Mouse (Mus musculus): ENCODE data around the gene Tmem132a.

The Tmem132a gene

DNA sequence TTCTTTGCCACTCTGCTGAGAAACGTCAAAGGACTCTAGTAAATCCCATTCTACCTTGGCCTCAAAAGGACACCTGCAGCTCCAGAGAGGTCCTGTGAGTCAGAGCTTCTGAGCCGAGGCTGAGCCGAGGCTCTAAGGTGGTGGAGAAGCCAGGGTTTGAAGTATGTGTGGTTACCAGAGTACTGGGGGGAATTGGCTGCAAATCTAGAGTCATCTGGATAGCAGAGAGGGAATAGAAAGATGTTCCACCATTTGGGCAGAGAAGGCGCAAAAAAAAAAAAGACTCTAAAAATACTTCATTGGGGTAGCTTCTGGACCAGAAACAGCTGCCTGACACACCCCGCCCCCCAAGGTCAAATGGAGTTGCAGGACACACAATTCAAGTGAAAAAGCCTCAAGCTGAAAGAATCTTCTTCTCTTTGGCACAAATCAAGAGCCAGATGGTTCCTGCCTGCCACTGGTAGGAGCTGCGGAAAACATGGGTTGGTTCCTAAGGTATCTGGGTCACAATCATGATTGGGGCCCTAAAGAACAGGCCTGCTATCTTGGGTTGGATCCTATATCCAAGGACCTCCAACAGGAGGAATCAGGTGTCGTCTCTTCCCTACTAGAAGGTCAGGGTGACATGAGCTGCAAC lies 8.6 kb upstream of the Tmem132a start:
- peak in 1 of 2 experiments; percentile 48 for DNase-seq (ENCODE audit: low spot score in 2 of 2)

DNA sequence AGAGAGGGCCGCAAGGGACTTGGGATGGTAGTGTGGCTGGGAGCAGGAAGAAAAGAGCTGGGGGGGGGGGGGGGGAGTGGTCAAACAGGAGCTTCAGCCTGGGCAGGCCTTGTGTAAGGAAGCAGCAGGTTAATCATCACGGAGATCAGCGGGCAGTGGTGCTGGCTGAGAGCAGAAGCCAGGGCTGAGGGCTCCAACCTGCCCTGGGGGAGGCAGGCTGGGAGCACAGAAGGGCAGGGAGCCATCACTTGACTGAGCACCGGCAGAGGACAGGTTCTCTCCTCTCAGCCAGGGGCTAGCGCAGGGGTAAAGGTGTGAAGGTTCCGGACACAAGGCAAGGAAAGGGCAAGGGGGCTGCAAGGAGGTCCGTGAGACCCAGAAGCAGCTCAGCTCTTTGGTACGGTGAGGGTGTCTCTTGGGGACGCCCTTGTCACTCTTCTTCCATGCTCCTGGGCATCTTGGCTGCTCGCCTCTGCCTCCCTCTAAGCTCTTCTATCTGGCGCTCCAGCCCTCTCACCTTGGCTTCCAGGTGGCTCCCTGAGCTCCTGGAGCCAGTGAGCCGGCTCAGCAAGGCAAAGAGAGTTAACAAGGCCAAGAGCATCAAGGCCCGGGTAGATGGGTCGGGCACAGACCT lies 1.7 kb upstream of the Tmem132a start:
- no peak for DNase-seq (ENCODE audit: low spot score in 2 of 2)

DNA sequence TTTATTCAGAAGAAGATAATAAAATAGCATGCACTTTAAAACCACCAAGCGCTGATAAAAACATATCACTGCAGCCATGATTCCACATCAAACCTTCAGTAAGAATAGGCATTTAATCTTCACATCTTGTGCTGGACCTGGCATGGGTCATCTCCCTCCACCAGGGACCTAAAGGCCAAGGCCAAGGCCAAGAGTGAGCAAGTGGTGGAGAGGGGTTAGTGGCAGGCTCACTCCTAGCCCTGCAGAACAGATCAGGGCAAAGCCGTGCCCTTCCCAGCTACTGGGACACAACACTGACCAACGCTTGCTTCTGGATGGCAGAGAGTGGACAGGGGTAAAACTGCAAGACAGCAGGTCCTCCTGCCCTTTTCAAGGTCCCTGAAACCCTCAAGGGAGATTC lies 936 bp upstream of the Tmem132a start:
- no peak for DNase-seq (ENCODE audit: low spot score in 2 of 2)

GRCm38 (mm10) chr19:10869241-10869885 lies 377 bp downstream of the Tmem132a start:
- DNase-seq (ENCODE audit: low spot score in 2 of 2): peak; percentile 89 to 91

- peak; percentile 35 to 39 for DNase-seq (ENCODE audit: low spot score in 2 of 2)
Observed at GRCm38 (mm10) chr19:10868623-10869141, 1.1 kb downstream of the Tmem132a start.

GRCm38 (mm10) chr19:10867946-10868622 lies 1.7 kb downstream of the Tmem132a start:
- peak; percentile 20 to 38 for DNase-seq (ENCODE audit: low spot score in 2 of 2)

GRCm38 (mm10) chr19:10866351-10866750 lies 3.4 kb downstream of the Tmem132a start:
- no peak for DNase-seq (ENCODE audit: low spot score in 2 of 2)

DNA sequence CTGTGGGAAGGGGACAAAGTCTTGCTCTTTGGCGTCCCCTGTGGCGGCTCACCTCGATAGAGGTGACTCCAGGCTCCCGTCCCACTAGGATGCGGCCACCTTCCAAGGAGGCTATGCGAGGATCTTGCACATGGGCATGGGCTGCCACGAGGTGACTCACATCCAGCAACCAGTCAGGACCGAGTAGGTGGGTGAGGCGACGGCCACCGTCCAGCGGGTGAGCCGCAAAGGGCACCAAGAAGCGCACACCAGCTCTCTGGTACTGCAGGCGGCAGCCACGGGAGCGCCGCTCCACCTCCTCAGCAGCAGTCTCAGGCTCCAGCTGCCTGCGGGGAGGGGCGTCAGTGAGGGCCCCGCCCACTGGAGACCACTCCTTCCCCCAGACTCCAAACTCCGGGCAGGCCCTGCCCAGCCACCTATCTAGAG lies 9.7 kb downstream of the Tmem132a start:
- peak; percentile 15 to 17 for DNase-seq (ENCODE audit: low spot score in 2 of 2)

GRCm38 (mm10) chr19:10856520-10856919 lies 13.2 kb downstream of the Tmem132a start:
- DNase-seq (ENCODE audit: low spot score in 2 of 2): peak in 1 of 2 experiments; percentile 31

DNA sequence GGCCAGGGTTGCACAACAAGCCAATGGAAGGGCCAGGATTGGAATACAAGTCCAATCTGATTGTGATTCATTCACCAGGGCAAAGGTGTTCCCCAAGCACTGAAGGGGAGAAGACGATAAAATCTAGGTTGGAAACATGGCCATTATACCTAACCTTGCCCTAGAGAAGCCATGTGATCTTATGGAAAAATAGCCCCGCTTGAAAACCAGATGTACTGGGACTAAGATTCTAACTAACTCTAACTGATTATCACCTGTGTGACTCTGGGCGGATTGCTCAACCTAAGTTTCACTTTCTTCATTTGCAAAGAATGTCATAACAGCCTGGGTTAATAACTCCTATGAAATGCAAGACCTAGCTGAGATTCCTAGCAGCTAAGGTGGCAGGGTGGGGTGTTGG lies 14.3 kb downstream of the Tmem132a start:
- no peak for DNase-seq (ENCODE audit: low spot score in 2 of 2)

GRCm38 (mm10) chr19:10847311-10848087 lies 22.2 kb downstream of the Tmem132a start:
- DNase-seq (ENCODE audit: low spot score in 2 of 2): no peak

GRCm38 (mm10) chr19:10846150-10846549 lies 23.6 kb downstream of the Tmem132a start:
- no peak for DNase-seq (ENCODE audit: low spot score in 2 of 2)

DNA sequence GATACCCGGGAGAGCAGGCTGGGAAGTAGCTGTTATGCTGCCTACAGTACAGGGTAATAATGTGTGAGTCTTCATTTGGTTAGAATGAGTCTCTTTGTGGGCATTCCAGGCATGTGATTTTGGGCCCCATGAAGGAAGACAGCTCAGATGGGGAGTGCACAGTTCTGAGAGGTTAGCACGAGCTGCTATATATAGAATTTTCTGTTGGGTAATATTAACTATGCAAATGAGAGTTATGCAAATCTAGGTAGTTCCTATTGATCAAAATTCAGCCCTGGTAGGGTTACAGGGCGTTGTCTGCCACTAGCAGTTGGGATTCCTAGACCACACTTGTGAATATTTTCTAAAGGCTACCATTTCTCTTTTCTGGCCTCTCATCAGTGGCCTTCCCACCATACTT lies 24.3 kb downstream of the Tmem132a start:
- DNase-seq (ENCODE audit: low spot score in 2 of 2): no peak

GRCm38 (mm10) chr19:10844206-10844605 lies 25.5 kb downstream of the Tmem132a start:
- no peak for DNase-seq (ENCODE audit: low spot score in 2 of 2)

DNA sequence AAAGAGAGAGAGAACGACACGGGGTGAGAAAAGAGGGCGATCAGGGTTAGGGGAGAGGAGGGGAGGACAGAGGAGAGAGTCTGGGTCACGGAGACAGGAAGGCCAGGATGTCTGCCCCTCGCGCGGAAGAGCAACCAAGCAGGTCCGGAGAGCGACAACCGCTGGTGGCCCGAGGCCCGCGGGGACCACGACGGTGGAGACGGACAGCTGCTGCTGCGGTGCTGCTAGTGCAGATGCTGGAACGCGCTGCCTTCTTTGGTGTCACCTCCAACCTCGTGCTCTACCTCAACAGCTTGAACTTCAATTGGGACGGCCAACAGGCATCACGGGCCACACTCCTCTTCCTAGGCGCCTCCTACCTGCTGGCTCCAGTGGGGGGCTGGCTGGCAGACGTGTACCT lies 26.8 kb downstream of the Tmem132a start:
- no peak for DNase-seq (ENCODE audit: low spot score in 2 of 2)

DNA sequence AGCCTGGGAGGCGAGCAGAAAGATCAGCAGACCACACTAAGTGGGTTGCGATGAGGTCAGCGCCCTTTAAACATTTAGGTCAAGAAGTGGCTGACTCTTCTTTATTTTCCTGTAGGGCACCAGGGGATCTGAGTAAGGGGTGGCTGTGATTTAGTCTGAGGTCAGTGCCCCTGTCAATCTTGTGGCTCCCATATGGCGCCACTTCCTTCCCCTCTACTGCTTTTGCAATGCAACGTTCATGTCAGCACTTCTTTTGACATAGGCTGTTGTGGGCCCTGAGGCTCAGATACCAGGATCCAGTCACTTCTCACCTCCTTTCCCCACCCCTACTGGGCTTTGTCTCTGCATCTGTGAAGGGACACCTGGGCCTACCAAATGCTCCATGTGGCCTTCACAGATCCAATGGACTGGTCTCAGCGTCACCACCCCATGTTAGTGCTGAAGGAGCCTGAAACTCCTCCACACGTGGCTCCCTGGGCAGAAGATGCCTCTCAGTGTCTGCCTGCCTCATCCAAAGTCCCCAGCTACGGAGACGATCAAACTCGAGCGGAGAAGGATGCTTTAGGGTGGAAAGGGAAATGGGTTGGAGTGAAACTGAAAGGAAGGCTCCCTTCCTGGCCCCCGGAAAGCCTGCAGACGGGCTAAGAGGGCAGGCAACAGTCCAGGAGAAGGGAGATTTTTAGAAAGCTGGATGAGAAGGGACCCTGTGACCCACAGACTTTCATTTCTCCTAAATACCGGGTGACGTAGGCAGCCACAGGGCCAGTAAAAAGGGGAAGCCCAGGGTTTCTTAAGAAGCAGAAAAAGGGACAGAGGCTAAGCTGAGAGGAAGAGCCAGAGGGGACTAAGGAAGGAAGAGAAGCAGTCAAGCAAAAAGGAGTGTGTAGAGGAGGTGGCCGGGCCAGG lies 27.8 kb downstream of the Tmem132a start:
- DNase-seq (ENCODE audit: low spot score in 2 of 2): no peak

DNA sequence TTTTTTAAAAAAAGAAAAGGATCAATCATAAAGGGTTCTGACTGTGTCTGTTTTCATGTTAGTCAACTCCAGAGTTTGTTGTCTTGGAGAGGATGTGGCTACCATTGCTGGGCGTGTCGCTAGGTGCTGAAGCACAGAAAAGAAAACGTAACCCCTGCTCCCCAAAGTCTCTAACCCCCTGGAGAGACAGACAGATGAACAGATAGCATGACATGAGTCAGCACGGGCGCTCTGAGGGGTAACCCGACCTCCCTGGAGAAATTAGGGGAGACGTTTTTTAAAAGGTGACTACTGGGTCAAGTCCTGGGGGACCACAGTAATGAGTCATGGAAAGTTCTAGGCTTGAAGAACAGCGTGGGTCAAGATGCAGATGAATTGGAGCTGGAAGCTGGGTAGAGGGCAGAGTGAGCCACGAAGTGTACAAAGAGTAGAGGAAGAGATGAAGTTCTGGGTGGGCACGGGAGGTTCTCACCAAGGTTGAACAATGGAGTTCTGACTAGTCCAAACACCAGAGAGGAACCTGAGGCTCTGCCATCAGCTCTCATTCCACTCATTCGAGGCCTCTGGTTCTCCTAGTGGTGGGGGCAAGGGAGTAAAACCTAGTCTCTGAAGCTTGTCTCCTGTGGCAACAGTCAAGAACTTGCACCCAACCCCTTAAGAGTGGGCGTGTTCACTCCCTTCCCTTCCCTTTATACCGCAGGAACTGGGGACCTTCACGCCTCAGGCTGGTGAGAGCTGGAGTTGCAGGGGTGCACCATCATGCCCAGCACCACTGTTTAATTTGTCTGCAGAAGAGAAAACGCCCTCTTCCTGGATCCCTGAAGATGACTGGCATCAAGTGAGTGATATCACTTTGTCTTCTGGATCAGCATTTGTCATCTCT lies 30.5 kb downstream of the Tmem132a start, which contains the start of gene Slc15a3:
Gene Slc15a3 (plus strand): TSS at position 718 of the 883 bp plus-strand sequence.
- DNase-seq (ENCODE audit: low spot score in 2 of 2): no peak

- no peak for DNase-seq (ENCODE audit: low spot score in 2 of 2)
Observed at GRCm38 (mm10) chr19:10835671-10836070, 34.1 kb downstream of the Tmem132a start.

- DNase-seq (ENCODE audit: low spot score in 2 of 2): no peak
Observed at GRCm38 (mm10) chr19:10833611-10834010, 36.1 kb downstream of the Tmem132a start.

All from frontal cortex, postnatal 36 days (tissue).